Mouse (Mus musculus): ENCODE measurements around the gene Grhl3. TPM values are rescaled to one million over a fixed set of nuclear protein-coding genes. Genes with fewer than 3 reads are reported as not detected.

The Grhl3 gene
- polyA plus RNA-seq, 1 experiment: 0.28 TPM

DNA sequence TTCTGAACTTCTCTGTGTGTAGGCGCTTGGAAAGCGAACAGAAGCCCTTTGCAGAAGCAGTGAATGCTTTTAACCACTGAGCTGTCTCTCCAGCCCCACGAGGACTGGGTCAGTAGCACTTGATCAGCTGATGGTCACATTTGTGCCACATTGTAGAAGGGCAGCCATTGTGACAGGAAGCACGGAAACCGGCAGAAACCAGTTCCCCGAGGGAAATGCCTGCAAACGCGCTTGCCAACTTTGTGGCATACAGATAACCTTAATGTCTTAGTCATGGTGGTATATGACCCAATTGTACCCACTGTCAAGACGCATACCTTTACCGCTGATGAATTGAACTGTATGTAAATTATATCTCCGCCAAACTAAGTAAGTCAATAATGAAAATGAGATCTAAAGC is 67.6 kb downstream of the Grhl3 start:
- Histone ChIP-seq H3K4me1 (ENCODE audit: control insufficient read depth, insufficient read depth, low read length) (peaks cover 7% of the 10 kb centered on the region; the same call in 1 of the 2 replicates), H3K27me3 (replicated peaks; ENCODE audit: control insufficient read depth, insufficient read depth, low read length) (no peaks in the 10 kb centered on the region), H3K4me3 (ENCODE audit: insufficient read depth, low read depth, low read length) (no peak overlapping the region), H3K36me3 (ENCODE audit: control insufficient read depth, insufficient read depth, low read length) (no peaks in the 10 kb centered on the region), H3K27ac (ENCODE audit: insufficient read depth, low read depth, low read length) (peak overlapping the region; percentile 37; the same call in 1 of the 2 replicates)
- peak; percentile 63 for DNase-seq
- TF ChIP-seq POLR2A (IDR thresholded peaks at IDR 0.05; ENCODE audit: low read depth, low read length) (no peak), CTCF (conservative IDR thresholded peaks at IDR 0.05; ENCODE audit: insufficient read depth, insufficient read length, low read depth, low read length) (no peak)
- WGBS: 49% methylated on average over 11 of the region's 11 CpGs

- no peak overlapping the region for H3K27ac ChIP-seq (ENCODE audit: insufficient read depth, low read depth, low read length)
- TF ChIP-seq CTCF (conservative IDR thresholded peaks at IDR 0.05; ENCODE audit: insufficient read depth, insufficient read length, low read depth, low read length) (no peak), POLR2A (IDR thresholded peaks at IDR 0.05; ENCODE audit: low read depth, low read length) (no peak)
- 77% methylated on average over 4 of the region's 4 CpGs for WGBS
Measured at GRCm38 (mm10) chr4:135501587-135501986, 71.8 kb downstream of the Grhl3 start.

GRCm38 (mm10) chr4:135499831-135500230 is 73.6 kb downstream of the Grhl3 start:
- TF ChIP-seq CTCF (conservative IDR thresholded peaks at IDR 0.05; ENCODE audit: insufficient read depth, insufficient read length, low read depth, low read length) (no peak), POLR2A (IDR thresholded peaks at IDR 0.05; ENCODE audit: low read depth, low read length) (no peak)
- H3K36me3 ChIP-seq (ENCODE audit: control insufficient read depth, insufficient read depth, low read length): no peaks in the 10 kb centered on the region
- no peak overlapping the region for H3K27ac ChIP-seq (ENCODE audit: insufficient read depth, low read depth, low read length)

More at GRCm38 (mm10) chr4:135501587-135501986, 71.8 kb downstream of the Grhl3 start:
- Histone ChIP-seq H3K4me1 (ENCODE audit: control insufficient read depth, insufficient read depth, low read length) (0 out of 2 replicates have a peak, but pooled peaks cover 3% of the 10 kb centered on the region), H3K36me3 (ENCODE audit: control insufficient read depth, insufficient read depth, low read length) (no peaks in the 10 kb centered on the region), H3K27me3 (replicated peaks; ENCODE audit: control insufficient read depth, insufficient read depth, low read length) (no peaks in the 10 kb centered on the region), H3K4me3 (ENCODE audit: insufficient read depth, low read depth, low read length) (no peak overlapping the region)
- no peak for DNase-seq

DNA sequence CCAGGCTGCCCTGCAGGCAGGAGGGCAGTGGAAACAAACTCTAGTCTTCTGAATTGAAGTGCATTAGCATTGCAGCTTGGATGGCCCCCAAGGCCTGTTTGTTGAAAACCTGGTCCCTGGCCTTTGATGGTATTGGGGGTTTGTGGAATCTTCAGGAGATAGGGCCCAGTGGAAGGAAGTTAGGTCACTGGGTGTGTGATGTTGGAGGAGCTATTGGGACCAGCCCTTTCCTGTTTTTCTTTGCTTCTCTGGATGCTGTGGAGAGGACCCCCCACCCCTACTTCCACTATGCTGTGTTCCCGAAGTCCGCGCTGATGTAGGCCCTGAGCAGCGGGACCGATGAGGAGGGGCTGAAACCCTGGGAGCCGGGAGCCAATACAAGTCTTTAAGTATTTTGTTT is 75.3 kb downstream of the Grhl3 start:
- TF ChIP-seq POLR2A (IDR thresholded peaks at IDR 0.05; ENCODE audit: low read depth, low read length) (no peak), CTCF (conservative IDR thresholded peaks at IDR 0.05; ENCODE audit: insufficient read depth, insufficient read length, low read depth, low read length) (no peak)
- WGBS: 75% methylated on average over 6 of the region's 6 CpGs
- H3K36me3 ChIP-seq (ENCODE audit: control insufficient read depth, insufficient read depth, low read length): no peaks in the 10 kb centered on the region

More at GRCm38 (mm10) chr4:135499831-135500230, 73.6 kb downstream of the Grhl3 start:
- DNase-seq: no peak
- 79% methylated on average over 3 of the region's 3 CpGs for WGBS
- peaks cover 3% of the 10 kb centered on the region; the same call in 1 of the 2 replicates for H3K4me1 ChIP-seq (ENCODE audit: control insufficient read depth, insufficient read depth, low read length)
- no peaks in the 10 kb centered on the region for H3K27me3 ChIP-seq (replicated peaks; ENCODE audit: control insufficient read depth, insufficient read depth, low read length)
- H3K4me3 ChIP-seq (ENCODE audit: insufficient read depth, low read depth, low read length): no peak overlapping the region

DNA sequence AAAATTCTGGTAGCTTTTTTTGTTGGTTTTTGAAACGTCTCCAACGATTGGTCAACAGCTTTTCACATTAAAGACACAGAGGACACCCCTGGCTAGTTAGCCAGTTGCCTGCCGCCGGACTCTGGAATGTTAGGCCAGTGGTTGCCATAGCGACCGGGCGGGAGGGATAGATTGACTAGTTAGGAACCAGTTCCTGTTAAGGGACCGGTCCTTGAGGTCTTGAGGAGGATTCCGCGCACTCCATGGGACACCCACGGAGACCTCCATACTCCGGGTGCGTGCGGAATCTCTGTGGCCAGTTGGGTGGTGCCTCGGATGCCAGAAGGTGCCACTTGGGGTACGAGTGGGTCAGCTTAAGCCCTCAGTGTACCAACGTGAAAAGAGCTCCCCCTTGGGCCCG is 77.6 kb downstream of the Grhl3 start:
- no peaks in the 10 kb centered on the region; the same call in 1 of the 2 replicates for H3K36me3 ChIP-seq (ENCODE audit: control insufficient read depth, insufficient read depth, low read length)
- no peak for TF ChIP-seq POLR2A (IDR thresholded peaks at IDR 0.05; ENCODE audit: low read depth, low read length)
- no peak for TF ChIP-seq CTCF (conservative IDR thresholded peaks at IDR 0.05; ENCODE audit: insufficient read depth, insufficient read length, low read depth, low read length)
- H3K27me3 ChIP-seq (replicated peaks; ENCODE audit: control insufficient read depth, insufficient read depth, low read length): no peaks in the 10 kb centered on the region
- peaks cover 7% of the 10 kb centered on the region; the same call in 1 of the 2 replicates for H3K4me1 ChIP-seq (ENCODE audit: control insufficient read depth, insufficient read depth, low read length)
- H3K27ac ChIP-seq (ENCODE audit: insufficient read depth, low read depth, low read length): peak overlapping the region; percentile 53; the same call in 1 of the 2 replicates
- DNase-seq: peak; percentile 94
- H3K4me3 ChIP-seq (ENCODE audit: insufficient read depth, low read depth, low read length): peak overlapping the region; percentile 43
- WGBS: 19% methylated on average over 18 of the region's 18 CpGs

More for the DNA sequence above, 75.3 kb downstream of the Grhl3 start:
- H3K27ac ChIP-seq (ENCODE audit: insufficient read depth, low read depth, low read length): no peak overlapping the region
- H3K4me1 ChIP-seq (ENCODE audit: control insufficient read depth, insufficient read depth, low read length): peaks cover 7% of the 10 kb centered on the region; the same call in 1 of the 2 replicates
- no peaks in the 10 kb centered on the region for H3K27me3 ChIP-seq (replicated peaks; ENCODE audit: control insufficient read depth, insufficient read depth, low read length)
- no peak overlapping the region for H3K4me3 ChIP-seq (ENCODE audit: insufficient read depth, low read depth, low read length)
- DNase-seq: peak; percentile 26

DNA sequence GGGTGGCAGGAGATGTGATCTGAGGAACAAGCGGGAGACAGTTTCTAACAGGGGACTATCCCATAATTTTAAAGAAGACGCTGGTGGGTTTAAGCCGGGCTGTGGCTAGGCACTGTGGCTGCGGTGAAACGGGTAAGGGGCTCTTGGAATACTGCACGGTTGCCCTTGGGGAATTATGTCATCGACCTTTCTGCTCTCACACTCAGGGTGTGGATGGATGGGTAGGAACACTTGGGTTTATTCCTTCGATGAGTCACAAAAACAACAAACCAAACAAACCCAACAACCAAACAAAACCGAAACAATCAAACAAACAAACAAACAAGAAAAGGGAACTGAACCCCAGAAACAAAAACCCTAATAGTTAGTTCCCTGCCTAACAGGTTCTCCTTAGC is 78.0 kb downstream of the Grhl3 start:
- WGBS: 23% methylated on average over 9 of the region's 9 CpGs
- no peaks in the 10 kb centered on the region; the same call in 1 of the 2 replicates for H3K36me3 ChIP-seq (ENCODE audit: control insufficient read depth, insufficient read depth, low read length)
- DNase-seq: no peak
- peak overlapping the region; percentile 53 for H3K27ac ChIP-seq (ENCODE audit: insufficient read depth, low read depth, low read length)
- H3K4me3 ChIP-seq (ENCODE audit: insufficient read depth, low read depth, low read length): peak overlapping the region; percentile 78
- H3K27me3 ChIP-seq (replicated peaks; ENCODE audit: control insufficient read depth, insufficient read depth, low read length): no peaks in the 10 kb centered on the region
- TF ChIP-seq CTCF (conservative IDR thresholded peaks at IDR 0.05; ENCODE audit: insufficient read depth, insufficient read length, low read depth, low read length) (no peak), POLR2A (IDR thresholded peaks at IDR 0.05; ENCODE audit: low read depth, low read length) (no peak)
- peaks cover 7% of the 10 kb centered on the region; the same call in 1 of the 2 replicates for H3K4me1 ChIP-seq (ENCODE audit: control insufficient read depth, insufficient read depth, low read length)

DNA sequence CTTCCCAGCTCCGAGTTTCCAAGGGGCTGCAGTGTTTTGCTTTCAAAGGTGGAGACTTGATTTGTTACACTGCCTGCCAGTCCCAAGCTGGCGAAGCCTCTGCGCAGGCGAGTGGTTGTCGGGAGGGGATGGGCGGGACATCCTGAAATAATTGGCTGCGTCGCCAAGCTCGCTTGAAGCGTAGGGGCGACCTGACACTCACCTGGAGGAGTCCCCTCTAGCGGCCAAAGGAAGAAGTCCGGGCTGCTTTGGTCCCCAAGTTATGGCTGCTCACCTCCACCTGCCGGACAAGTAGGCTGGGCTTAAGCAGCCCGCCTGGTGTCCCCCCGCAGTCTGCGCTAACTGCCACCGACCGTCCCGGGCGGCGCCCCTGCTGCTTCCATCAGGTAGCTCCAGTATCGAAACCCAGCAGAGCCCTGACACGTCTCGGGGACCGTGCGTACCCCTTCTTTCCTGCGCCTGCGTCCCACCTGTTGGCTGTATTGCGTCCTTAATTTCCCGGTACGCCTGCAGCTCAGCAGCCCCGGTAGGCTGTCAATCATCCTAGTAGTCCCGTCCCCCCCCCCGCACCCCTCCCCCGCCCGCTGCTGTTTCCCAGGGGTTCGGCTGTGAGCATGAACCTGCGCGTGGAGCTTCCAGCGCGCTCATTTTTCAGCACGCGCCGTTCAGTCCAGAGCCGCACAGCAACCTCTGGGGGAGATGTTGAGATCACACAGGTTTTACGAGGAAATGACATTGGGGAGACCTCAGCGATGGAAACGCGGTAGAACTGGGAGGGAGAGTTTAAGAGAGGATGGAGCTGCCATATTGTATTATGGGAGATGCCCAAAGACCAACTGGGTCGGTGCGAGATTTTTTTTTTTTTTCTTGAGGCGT is 78.7 kb downstream of the Grhl3 start, which contains the start of the genes Stpg1 and Nipal3:
TSS of gene Stpg1 (plus strand) at position 270 of the 876 bp plus-strand sequence.
TSS of gene Nipal3 (minus strand) at position 518 of the 876 bp plus-strand sequence.
- under 1% methylated on average over 53 of the region's 53 CpGs for WGBS
- TF ChIP-seq CTCF (conservative IDR thresholded peaks at IDR 0.05; ENCODE audit: insufficient read depth, insufficient read length, low read depth, low read length): peak; percentile 68
- TF ChIP-seq POLR2A (IDR thresholded peaks at IDR 0.05; ENCODE audit: low read depth, low read length): peak; percentile 34
- no peaks in the 10 kb centered on the region; the same call in 1 of the 2 replicates for H3K36me3 ChIP-seq (ENCODE audit: control insufficient read depth, insufficient read depth, low read length)
- H3K4me3 ChIP-seq (ENCODE audit: insufficient read depth, low read depth, low read length): peak within 1 kb of the TSS; percentile 78
- peaks cover 7% of the 10 kb centered on the region; the same call in 1 of the 2 replicates for H3K4me1 ChIP-seq (ENCODE audit: control insufficient read depth, insufficient read depth, low read length)
- H3K27ac ChIP-seq (ENCODE audit: insufficient read depth, low read depth, low read length): peak within 1 kb of the TSS; percentile 77
- H3K27me3 ChIP-seq (replicated peaks; ENCODE audit: control insufficient read depth, insufficient read depth, low read length): no peaks in the 10 kb centered on the region
- peak; percentile 98 for DNase-seq
